Mouse (Mus musculus) erythroblast, embryonic 14.5 days (primary cell): Measurements from ENCODE around the gene Macrod2.

ENCODE experiments used
- GATA1 ChIP-seq: IDR thresholded peaks from 2 replicates; pipeline ENCODE4 v1.6.1; 2012; ENCODE audit warnings: low read length, inconsistent platforms, mixed read lengths
- TAL1 ChIP-seq: IDR thresholded peaks from 3 replicates; pipeline ENCODE4 v1.6.1; 2012; ENCODE audit warnings: low read length, inconsistent platforms, mixed read lengths

GRCm38 (mm10) chr2:141234724-141235453, 839.8 kb downstream of the Macrod2 start:
- no peak for TF ChIP-seq GATA1
- no peak for TF ChIP-seq TAL1
